Mouse (Mus musculus) midbrain, embryonic 13.5 days (tissue): ENCODE data around the gene Ubtd2. TPM values are rescaled to one million over a fixed set of nuclear protein-coding genes. Genes with fewer than 3 reads are reported as not detected.

ENCODE experiments used
- ATAC-seq: fragments of 200-750 bp; cut with Nextera tagmentation; 2 replicates; pipeline ENCODE4 v1.8.0; 2017; ENCODE audit warnings: mild to moderate bottlenecking, moderate TSS enrichment, moderate library complexity
- H3K27ac ChIP-seq: fragments of 300-500 bp; sonication (generic); 2 replicates; pipeline ENCODE4 v1.5.1; 2015; ENCODE audit warnings: inconsistent platforms, mild to moderate bottlenecking, moderate library complexity
- H3K27me3 ChIP-seq: fragments of 300-500 bp; sonication (generic); 2 replicates; pipeline ENCODE4 v1.6.1; 2015; ENCODE audit warnings: mild to moderate bottlenecking, inconsistent platforms
- H3K36me3 ChIP-seq: fragments of 300-500 bp; sonication (generic); 2 replicates; pipeline ENCODE4 v1.6.1; 2015; ENCODE audit warnings: mild to moderate bottlenecking, inconsistent platforms
- H3K4me1 ChIP-seq: fragments of 300-500 bp; sonication (generic); replicated peaks from 2 replicates; pipeline ENCODE4 v1.6.1; 2015; ENCODE audit warnings: inconsistent platforms
- H3K4me2 ChIP-seq: fragments of 300-500 bp; sonication (generic); replicated peaks from 2 replicates; pipeline ENCODE4 v1.6.1; 2015; ENCODE audit warnings: moderate library complexity, mild to moderate bottlenecking, inconsistent platforms
- H3K4me3 ChIP-seq: fragments of 300-500 bp; sonication (generic); replicated peaks from 2 replicates; pipeline ENCODE4 v1.5.1; 2015; ENCODE audit warnings: mild to moderate bottlenecking, inconsistent platforms
- H3K9ac ChIP-seq: fragments of 300-500 bp; sonication (generic); replicated peaks from 2 replicates; pipeline ENCODE4 v1.6.1; 2015; ENCODE audit warnings: mild to moderate bottlenecking, inconsistent platforms
- H3K9me3 ChIP-seq: fragments of 300-500 bp; sonication (generic); 2 replicates; pipeline ENCODE4 v1.6.1; 2016; ENCODE audit warnings: mild to moderate bottlenecking, inconsistent platforms
- WGBS: fragments of 180-500 bp; shearing (Covaris S2); methylation state at CpG from one replicate; pipeline ENCODE4 v1.1.7; 2015; 5-methylcytosine and 5-hydroxymethylcytosine counted together
- polyA plus RNA-seq: library from polyadenylated mRNA; unstranded; fragments of >200 nt; fragmentation: Nextera tagmentation; extraction: Ambion mirVana; gene quantifications from 2 replicates; pipeline ENCODE4 v1.2.1, GENCODE M21; 2015

Gene Ubtd2
- polyA plus RNA-seq, 1 experiment from 2014 or later = 55.0 TPM

GRCm38 (mm10) chr11:32475487-32476236 is 20.5 kb downstream of the Ubtd2 start:
- H3K9ac ChIP-seq = no peak overlapping the region
- H3K4me3 ChIP-seq = no peak overlapping the region
- H3K27me3 ChIP-seq = no peaks in the 10 kb centered on the region
- no peaks in the 10 kb centered on the region; the same call in 1 of the 2 replicates for H3K4me1 ChIP-seq
- H3K27ac ChIP-seq = no peak overlapping the region
- no peak for ATAC-seq
- no peaks in the 10 kb centered on the region for H3K36me3 ChIP-seq
- H3K4me2 ChIP-seq = no peak overlapping the region
- WGBS = 79% methylated on average over 5 of the region's 5 CpGs
- H3K9me3 ChIP-seq = no peaks in the 10 kb centered on the region

- Histone ChIP-seq H3K4me1 (no peaks in the 10 kb centered on the region), H3K36me3 (no peaks in the 10 kb centered on the region), H3K27me3 (no peaks in the 10 kb centered on the region), H3K27ac (no peak overlapping the region), H3K4me3 (no peak overlapping the region), H3K4me2 (no peak overlapping the region), H3K9me3 (no peaks in the 10 kb centered on the region), H3K9ac (no peak overlapping the region)
- no peak for ATAC-seq
- WGBS = 86% methylated on average over 2 of the region's 2 CpGs
Observed at GRCm38 (mm10) chr11:32481525-32481924, 26.4 kb downstream of the Ubtd2 start.

GRCm38 (mm10) chr11:32485290-32485689 is 30.1 kb downstream of the Ubtd2 start:
- Histone ChIP-seq H3K27me3 (no peaks in the 10 kb centered on the region), H3K4me2 (no peak overlapping the region), H3K4me1 (peaks cover 6% of the 10 kb centered on the region; the same call in 1 of the 2 replicates), H3K4me3 (no peak overlapping the region), H3K9me3 (no peaks in the 10 kb centered on the region), H3K27ac (no peak overlapping the region), H3K9ac (no peak overlapping the region), H3K36me3 (no peaks in the 10 kb centered on the region)
- no peak for ATAC-seq
- 75% methylated on average over 3 of the region's 3 CpGs for WGBS

GRCm38 (mm10) chr11:32486621-32487020 is 31.5 kb downstream of the Ubtd2 start:
- Histone ChIP-seq H3K9ac (no peak overlapping the region), H3K4me1 (peaks cover 6% of the 10 kb centered on the region; the same call in 1 of the 2 replicates), H3K4me2 (no peak overlapping the region), H3K27me3 (no peaks in the 10 kb centered on the region), H3K27ac (no peak overlapping the region), H3K9me3 (no peaks in the 10 kb centered on the region), H3K4me3 (no peak overlapping the region), H3K36me3 (no peaks in the 10 kb centered on the region)
- no peak for ATAC-seq
- WGBS = 91% methylated on average over 3 of the region's 3 CpGs

GRCm38 (mm10) chr11:32487501-32487900 is 32.3 kb downstream of the Ubtd2 start:
- Histone ChIP-seq H3K4me2 (no peak overlapping the region), H3K27ac (no peak overlapping the region), H3K27me3 (no peaks in the 10 kb centered on the region), H3K9me3 (no peaks in the 10 kb centered on the region), H3K36me3 (no peaks in the 10 kb centered on the region), H3K4me1 (peaks cover 6% of the 10 kb centered on the region; the same call in 1 of the 2 replicates), H3K9ac (no peak overlapping the region), H3K4me3 (no peak overlapping the region)
- 94% methylated on average over 3 of the region's 3 CpGs for WGBS
- ATAC-seq = no peak

GRCm38 (mm10) chr11:32488344-32488743 is 33.2 kb downstream of the Ubtd2 start:
- H3K27ac ChIP-seq = no peak overlapping the region
- H3K27me3 ChIP-seq = no peaks in the 10 kb centered on the region
- no peaks in the 10 kb centered on the region for H3K9me3 ChIP-seq
- peaks cover 6% of the 10 kb centered on the region; the same call in 1 of the 2 replicates for H3K4me1 ChIP-seq
- no peak overlapping the region for H3K4me2 ChIP-seq
- no peak overlapping the region for H3K4me3 ChIP-seq
- no peaks in the 10 kb centered on the region for H3K36me3 ChIP-seq
- no peak for ATAC-seq
- no peak overlapping the region for H3K9ac ChIP-seq

- Histone ChIP-seq H3K27ac (no peak overlapping the region), H3K4me2 (no peak overlapping the region), H3K36me3 (no peaks in the 10 kb centered on the region), H3K4me3 (no peak overlapping the region), H3K9me3 (no peaks in the 10 kb centered on the region), H3K4me1 (peaks cover 6% of the 10 kb centered on the region; the same call in 1 of the 2 replicates), H3K9ac (no peak overlapping the region), H3K27me3 (no peaks in the 10 kb centered on the region)
- 94% methylated on average over 5 of the region's 5 CpGs for WGBS
- ATAC-seq = no peak
Observed at GRCm38 (mm10) chr11:32488808-32489670, 33.9 kb downstream of the Ubtd2 start.

- ATAC-seq = no peak
- Histone ChIP-seq H3K36me3 (no peaks in the 10 kb centered on the region), H3K27ac (no peak overlapping the region), H3K9ac (no peak overlapping the region), H3K27me3 (no peaks in the 10 kb centered on the region), H3K4me1 (peaks cover 6% of the 10 kb centered on the region; the same call in 1 of the 2 replicates), H3K4me3 (no peak overlapping the region), H3K4me2 (no peak overlapping the region), H3K9me3 (no peaks in the 10 kb centered on the region)
- WGBS = 98% methylated on average over 2 of the region's 2 CpGs
Observed at GRCm38 (mm10) chr11:32491079-32491478, 35.9 kb downstream of the Ubtd2 start.

- ATAC-seq = no peak
- Histone ChIP-seq H3K9me3 (no peaks in the 10 kb centered on the region), H3K27me3 (no peaks in the 10 kb centered on the region)
Observed at GRCm38 (mm10) chr11:32493312-32493711, 38.1 kb downstream of the Ubtd2 start.

GRCm38 (mm10) chr11:32495283-32495682 is 40.1 kb downstream of the Ubtd2 start:
- H3K9me3 ChIP-seq = no peaks in the 10 kb centered on the region
- no peak for ATAC-seq
- no peak overlapping the region for H3K27ac ChIP-seq
- H3K36me3 ChIP-seq = peaks cover 4% of the 10 kb centered on the region; the same call in 1 of the 2 replicates
- H3K9ac ChIP-seq = no peak overlapping the region
- no peak overlapping the region for H3K4me3 ChIP-seq
- H3K27me3 ChIP-seq = no peaks in the 10 kb centered on the region
- no peak overlapping the region for H3K4me2 ChIP-seq
- H3K4me1 ChIP-seq = peaks cover 9% of the 10 kb centered on the region; the same call in 1 of the 2 replicates
- WGBS = 90% methylated on average over 2 of the region's 2 CpGs

More at GRCm38 (mm10) chr11:32493312-32493711, 38.1 kb downstream of the Ubtd2 start:
- Histone ChIP-seq H3K9ac (no peak overlapping the region), H3K4me3 (no peak overlapping the region), H3K4me1 (peaks cover 6% of the 10 kb centered on the region), H3K4me2 (no peak overlapping the region), H3K27ac (no peak overlapping the region), H3K36me3 (no peaks in the 10 kb centered on the region)

- Histone ChIP-seq H3K27ac (no peak overlapping the region), H3K36me3 (peaks cover 20% of the 10 kb centered on the region), H3K27me3 (no peaks in the 10 kb centered on the region), H3K9me3 (no peaks in the 10 kb centered on the region), H3K4me2 (no peak overlapping the region), H3K4me3 (no peak overlapping the region), H3K9ac (no peak overlapping the region), H3K4me1 (peaks cover 9% of the 10 kb centered on the region; the same call in 1 of the 2 replicates)
- ATAC-seq = no peak
- 82% methylated on average over 7 of the region's 7 CpGs for WGBS
Observed at GRCm38 (mm10) chr11:32498757-32499535, 43.8 kb downstream of the Ubtd2 start.
